Mouse (Mus musculus) lung, postnatal 25 days (tissue): ENCODE measurements around the gene Crhr1.

Source experiments
- DNase-seq: peaks from one replicate; pipeline ENCODE4 v3.0.0; 2022; ENCODE audit warnings: low spot score

Crhr1 gene

DNA sequence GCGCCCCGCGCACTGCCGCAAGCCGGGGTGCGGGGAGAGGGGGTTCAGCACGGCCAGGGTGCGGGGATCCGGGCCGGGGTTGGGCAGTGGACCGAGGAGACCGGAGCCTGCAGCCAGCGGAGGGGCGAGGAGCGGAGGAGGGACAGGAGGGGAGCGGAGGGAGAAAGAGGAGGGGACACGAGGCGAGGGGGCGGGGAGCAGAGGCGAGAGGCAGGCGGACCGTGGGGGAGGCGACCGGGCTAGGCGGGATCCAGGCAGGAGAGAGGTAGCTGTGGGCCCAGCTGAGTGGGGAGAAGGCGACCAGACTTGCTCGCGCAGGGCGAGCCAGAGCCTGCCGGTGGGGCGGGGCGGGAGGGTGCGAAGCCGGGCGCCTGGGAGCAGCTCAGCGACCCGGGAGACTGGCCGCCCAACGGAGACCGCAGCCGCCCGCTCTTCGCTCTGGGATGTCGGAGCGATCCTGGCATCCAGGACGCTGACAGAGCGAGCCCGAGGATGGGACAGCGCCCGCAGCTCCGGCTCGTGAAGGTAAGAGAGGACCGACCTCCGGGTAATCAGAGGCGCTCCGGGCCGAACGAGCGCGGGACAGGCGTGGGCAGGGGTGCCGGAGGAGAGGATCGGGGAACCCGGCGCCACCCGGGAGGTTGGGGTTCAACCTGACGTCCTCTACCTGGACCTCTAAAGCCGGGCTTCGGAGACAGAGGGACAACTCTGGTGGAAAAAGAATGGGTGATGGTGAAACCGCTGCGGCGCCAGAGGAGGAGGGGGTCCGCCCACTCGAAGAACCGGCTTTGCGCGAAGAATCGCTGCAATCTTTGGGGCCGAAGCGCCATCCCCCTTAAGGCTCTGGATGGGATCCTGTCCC is at the start of gene Crhr1:
Gene Crhr1, plus strand, starts transcription at position 276 of the 862 bp plus-strand sequence.
- DNase-seq: no peak

DNA sequence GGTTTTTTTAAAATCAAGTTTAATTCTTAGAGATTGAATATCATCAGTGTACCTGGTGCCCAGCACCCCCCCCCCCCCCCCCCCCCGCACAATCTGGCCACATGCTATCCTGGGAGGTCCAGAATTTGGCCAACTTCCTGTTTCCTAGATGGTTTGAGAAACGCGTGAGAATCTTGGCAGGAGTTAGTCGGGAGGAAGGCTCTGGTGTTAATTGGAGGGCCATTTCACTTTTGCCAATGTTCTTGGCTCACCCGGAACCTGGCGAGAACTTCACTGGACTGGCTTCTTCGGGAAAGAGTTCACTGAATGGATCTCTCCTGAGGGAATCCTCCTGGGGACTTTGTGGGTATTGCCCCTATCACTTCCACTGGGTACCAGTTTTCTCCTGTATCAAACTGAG is 49.4 kb upstream of the Crhr1 start:
- no peak for DNase-seq

DNA sequence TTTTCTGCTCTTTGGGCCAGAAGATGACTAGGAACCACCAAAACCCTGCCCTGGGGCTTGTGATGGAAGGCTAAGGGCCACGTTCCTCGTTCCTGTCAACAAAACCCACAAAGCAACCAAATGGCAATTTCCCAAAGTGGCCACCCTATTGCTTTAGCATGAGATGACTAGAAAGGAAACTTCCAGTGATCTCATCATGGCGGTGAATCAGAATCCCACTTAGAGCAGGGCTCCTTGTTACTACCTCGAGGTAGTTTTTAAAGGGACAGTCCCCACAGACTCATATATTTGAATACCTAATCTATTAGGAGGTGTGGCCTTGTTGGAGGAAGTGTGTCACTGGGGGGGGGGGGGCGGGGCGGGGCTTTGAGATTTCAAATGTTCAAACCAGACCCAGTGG is 48.9 kb upstream of the Crhr1 start:
- no peak for DNase-seq

DNA sequence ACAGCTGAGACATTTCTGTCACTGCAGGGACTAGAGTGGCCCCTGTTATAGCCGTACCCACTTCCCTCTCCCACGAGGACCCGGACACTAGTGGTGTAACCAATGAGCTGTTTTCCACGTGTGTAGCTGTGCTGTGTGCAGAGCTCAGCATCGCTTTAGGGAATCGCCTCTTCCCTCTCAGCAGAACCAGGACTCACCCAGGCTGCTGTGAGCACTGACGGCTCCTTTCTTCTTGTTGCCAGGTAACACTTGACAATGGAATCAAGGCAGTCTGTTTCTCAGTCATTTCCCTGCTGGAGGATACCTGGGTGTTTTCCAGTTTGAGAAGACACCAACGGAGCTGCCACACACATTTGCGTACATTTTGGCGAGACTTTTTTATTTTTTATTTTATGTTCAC is 44.1 kb upstream of the Crhr1 start:
- no peak for DNase-seq

DNA sequence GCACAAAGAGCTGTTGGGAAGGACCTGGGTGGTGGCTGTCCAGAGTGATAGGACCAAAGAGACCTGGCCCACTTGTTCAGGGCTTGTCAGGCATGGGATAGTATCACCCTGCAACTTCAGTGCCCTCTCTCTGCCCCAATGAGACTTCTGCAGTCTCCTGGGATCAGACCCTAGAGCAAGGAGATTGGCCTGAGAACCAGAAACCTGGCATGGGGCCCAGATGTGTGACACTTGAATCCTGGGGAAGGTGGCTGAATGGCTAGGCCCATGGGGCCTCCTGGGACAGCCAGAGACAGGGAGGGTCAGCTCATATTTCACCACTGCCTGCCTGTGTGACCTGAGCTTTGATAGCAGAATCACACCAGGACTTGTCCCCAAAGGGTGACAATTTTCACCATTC is 41.9 kb upstream of the Crhr1 start:
- no peak for DNase-seq

DNA sequence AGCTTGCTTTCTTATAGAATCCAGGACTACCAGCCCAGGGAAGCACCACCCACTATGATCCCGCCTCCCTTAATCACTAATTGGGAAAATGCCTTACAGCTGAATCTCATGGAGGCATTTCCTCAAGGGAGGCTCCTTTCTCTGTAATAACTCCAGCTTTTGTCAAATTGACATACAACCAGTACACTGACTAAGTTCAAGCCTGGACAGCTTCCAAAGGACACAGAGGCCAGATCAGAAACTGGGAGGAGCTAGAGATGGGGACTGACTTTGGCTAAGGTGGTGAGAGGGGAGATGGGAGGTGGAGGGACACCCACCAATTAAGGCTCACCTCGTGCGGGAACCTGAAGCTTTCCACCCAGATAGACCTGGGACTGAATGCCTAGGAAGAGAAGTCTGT is 37.5 kb upstream of the Crhr1 start:
- no peak for DNase-seq

DNA sequence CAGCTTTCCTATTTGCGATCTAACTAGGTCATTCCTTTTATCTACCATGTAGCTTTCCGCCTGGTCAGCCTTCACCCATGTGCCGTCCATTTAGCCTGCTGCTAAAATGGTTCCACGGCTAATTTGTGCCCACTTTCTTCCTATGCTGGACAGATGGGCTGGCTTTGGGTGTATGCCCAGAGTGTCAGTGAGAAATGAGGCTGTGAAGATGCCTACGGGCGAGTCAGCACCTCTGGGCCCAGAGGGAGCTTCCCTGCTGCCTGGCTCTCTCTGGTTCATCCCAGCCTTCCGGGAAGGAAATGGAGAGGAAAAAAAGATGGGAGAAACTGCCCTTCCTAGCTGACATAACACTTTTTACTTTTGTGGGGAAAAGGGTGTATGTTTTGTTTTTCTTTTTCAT is 36.1 kb upstream of the Crhr1 start:
- no peak for DNase-seq

DNA sequence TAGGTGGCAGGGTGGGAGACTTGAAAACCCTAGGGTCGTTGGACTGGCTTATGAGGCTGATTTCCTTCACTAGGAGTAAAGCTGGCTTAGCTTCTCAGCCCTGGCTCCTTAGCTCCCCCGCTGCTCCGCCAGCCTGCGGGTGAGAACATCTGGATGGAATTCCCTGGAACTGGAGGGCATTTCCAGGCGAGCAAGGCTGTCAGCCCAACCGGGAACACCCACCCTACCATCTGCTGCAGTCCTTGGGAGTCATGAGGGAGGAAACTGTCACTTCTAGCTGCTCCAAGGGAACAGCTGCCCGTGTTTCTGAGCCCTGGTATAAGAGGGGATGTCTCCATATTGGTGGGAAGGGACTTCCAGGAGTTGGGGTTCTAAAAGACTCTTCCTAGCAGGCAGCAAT is 33.1 kb upstream of the Crhr1 start:
- no peak for DNase-seq

DNA sequence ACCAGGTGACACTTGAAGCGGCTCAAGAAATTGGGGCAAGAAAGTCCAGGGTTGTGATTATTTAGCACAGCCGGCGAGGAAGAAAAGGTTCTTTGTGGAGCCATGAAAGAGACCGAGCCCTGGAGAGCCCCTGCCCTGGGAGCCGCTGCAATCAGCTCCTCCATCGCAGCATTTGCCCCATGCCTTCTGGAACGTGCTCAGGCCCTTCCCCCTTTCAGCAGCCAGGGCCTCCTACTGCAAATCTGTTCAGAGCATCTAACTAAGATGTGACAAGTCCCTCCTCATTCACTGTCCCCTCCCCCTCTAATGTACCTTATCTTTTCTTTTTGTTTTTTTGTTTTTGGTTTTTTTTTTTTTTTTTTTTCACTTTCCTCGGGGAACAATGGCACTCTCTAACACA is 30.0 kb upstream of the Crhr1 start:
- no peak for DNase-seq

DNA sequence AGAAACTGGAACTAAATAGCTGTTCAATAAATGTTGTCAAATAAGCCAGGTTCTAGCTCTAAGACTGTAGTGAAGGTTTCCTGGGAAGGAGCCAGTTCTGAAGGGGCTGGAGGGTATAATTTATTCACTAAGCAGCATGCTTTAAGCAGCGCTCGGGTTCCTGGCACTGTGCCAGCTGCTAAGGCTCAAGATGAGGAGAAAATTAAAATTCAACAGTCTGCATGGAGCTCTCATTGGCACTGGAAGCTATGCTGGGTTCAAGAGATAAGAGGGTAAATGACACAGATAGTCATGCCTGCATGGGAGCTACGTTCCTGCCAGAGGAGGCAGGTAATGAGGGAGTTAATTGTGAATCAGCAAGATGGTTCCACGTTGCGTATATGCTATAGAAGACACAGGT is 26.3 kb upstream of the Crhr1 start:
- no peak for DNase-seq

DNA sequence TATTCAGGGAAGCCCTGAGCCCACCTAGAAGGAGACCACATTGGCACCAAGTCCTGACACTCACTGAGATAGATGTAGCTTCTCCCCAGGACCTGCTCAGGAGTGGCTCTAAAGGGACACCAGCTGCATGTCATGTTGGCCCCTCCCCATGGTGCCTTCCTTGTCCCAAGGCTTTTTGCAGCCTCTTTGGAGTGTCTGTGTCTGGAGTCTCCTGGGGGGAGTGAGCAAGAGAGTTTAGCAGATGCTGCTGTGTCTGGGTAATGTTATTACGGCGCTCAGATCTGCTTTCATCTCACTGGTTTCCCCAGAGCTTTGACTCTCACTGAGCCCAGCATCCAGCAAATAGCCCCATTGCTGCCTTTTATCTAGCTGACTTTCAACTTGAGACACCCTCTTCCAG is 25.7 kb upstream of the Crhr1 start:
- no peak for DNase-seq

DNA sequence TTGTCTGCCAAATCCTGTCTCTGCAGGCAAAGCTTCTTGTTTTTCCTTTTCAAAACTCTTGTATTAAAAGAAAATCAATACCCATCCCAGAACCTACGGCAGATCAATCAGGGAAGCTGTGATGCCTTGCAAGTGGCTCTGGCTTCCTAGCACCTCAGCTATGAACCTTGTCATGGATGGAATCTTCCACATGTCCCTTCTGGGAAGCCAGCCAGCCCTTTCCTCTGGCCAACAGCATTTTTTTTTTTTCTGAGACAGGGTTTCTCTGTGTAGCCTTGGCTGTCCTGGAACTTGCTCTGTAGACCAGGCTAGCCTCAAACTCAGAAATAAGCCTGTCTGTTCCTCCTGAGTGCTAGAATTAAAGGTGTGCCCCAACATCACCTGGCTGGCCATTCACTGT is 22.3 kb upstream of the Crhr1 start:
- no peak for DNase-seq

DNA sequence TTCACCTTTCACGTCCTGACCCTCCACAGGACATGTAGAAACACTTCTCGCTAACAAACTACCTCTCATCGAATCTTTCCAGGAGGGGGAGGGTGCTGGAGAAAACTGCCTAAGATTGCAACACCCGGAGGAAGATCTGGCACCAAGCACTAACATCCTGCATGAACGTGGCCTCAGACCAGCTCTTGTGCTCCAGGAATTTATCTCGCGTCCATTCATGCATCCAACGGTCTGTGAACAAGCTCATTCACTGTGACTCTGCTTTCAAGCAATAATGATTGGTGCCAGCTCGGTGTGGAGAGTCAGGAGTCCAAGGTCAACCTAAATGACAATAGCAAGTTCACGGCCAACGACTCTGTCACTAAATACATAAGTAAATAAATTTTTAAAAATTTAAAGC is 20.8 kb upstream of the Crhr1 start:
- DNase-seq: no peak

DNA sequence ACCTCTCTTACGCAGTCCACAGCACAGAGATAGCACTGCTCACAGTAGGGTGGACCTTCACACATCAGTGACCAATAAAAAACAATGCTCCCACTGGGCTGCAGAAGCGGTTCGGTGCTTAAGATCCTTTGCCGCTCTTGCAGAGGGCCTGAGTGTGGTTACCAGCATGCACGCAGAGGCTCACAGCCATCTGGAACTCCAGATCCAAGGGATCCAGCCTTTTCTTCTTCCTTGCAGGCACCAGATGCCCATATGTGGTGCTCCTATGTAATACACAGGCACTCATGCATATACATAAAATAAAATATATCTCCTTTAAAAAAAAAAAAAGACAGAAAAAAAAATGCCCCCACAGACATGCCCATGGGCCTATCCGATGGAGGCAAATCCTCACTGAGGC is 19.0 kb upstream of the Crhr1 start:
- DNase-seq: no peak

DNA sequence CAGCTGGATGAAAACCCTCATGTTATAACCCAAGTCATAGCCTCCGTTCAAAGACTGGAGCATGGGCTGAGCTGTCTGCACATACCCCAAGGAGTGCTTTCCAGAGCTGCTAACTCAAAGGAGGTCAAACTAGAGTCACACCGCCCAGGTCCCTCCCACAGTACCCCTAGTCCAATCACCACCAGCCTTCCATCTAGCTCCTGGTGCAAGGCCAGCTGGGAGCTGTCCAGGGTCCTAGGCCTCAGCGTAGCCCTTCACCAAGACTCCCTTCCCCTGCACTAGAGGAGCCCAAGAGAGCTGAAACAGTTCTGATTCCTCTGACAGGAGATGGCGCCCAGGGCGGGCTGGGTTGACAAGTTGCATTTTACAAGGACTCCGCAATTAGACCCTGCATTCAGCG is 18.0 kb upstream of the Crhr1 start:
- peak; percentile 14 for DNase-seq

DNA sequence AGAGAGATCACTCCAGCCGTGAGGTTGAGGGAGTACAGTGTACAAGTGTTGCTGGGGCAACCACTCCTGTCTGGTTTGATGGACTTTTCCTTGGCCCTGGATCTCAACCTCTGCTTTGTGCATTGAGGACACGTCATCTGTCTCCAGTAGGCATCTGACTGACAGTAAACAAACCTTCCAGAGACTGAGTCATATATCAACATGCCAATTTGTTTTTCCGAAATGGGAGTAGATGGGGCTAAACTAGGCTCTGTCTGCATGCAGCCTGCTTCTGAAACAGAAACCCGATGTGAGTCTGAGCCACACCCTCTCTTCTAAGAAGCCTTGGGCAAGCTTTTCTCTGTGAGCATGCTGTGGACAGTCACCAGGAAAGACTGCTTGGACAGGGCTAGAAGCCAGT is 14.3 kb upstream of the Crhr1 start:
- no peak for DNase-seq

DNA sequence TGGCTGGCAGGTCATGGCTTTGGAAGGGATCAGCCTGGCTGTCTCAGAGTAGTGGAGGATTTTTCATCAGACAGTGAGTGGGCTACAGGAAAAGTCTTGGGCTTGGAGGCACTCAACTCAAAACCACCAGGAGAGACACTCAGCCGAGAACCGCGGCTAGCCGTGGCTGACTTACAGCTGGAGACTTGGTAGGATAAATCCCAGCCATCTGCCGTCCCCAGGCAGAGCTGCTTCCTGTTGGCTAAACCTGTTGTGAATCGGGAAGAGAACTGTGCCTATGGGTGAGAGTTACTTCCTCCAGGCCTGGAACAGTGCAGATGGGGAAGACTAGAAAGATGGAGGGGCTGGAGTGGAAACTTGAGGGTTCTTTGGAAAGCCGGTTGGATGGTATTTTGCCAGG is 9.7 kb upstream of the Crhr1 start:
- DNase-seq: no peak

DNA sequence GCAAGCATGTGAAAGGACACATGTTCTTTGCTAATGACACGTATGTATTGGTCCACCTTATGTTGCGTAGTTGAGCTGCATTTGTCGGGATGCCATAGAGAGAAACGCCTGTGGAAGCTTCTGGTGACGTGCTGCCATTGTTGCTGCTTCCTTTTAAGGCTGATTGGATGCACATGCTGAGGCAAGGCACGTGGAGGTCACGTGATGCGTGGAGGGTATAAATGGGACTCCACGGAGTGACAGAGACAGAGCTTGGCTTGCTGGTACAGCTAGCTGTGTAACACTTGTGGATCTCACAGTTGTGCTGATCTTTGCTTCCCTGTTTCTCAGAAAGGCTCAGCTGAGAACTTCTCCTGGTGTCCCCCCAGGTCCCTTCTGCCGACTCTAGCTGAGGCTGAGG is 9.2 kb upstream of the Crhr1 start:
- DNase-seq: no peak

DNA sequence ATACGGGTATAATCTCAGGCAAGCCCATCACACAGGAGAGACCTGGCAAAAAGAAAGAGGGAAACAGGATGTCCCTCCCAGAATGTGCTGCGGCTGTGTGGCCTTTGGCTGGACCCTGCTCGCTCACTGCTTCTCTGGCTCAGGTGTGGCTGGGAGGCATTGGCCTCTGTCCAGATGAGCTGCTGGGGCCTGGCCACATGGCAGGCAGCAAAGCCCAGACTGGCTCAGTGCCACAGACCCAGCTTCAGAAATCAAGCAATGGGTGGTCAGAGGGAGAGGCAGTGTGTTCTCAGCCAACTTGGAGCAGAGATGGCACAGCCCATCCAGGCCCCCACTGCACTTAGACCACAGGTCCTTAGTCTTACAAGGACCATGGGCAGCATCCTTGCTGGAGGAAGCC is 8.1 kb upstream of the Crhr1 start:
- DNase-seq: no peak

DNA sequence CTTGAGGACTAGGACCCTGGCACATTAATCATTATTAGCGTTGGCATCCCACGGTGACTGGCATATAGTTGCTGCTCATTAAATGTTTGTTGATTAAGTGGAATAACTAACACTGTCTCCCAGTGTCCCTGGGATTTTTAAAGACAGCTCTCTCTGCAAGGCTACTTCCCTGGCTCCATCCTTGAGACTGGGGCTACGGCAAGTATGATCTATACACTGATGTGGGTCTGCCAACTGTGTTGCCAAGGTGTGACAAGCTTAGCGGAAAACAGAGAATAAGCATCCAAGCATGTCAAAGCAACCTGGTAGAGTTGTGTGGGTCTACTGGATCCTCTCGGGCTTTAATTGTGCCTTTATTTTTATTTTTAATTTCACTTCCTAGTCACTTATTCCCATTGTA is 3.2 kb upstream of the Crhr1 start:
- no peak for DNase-seq

DNA sequence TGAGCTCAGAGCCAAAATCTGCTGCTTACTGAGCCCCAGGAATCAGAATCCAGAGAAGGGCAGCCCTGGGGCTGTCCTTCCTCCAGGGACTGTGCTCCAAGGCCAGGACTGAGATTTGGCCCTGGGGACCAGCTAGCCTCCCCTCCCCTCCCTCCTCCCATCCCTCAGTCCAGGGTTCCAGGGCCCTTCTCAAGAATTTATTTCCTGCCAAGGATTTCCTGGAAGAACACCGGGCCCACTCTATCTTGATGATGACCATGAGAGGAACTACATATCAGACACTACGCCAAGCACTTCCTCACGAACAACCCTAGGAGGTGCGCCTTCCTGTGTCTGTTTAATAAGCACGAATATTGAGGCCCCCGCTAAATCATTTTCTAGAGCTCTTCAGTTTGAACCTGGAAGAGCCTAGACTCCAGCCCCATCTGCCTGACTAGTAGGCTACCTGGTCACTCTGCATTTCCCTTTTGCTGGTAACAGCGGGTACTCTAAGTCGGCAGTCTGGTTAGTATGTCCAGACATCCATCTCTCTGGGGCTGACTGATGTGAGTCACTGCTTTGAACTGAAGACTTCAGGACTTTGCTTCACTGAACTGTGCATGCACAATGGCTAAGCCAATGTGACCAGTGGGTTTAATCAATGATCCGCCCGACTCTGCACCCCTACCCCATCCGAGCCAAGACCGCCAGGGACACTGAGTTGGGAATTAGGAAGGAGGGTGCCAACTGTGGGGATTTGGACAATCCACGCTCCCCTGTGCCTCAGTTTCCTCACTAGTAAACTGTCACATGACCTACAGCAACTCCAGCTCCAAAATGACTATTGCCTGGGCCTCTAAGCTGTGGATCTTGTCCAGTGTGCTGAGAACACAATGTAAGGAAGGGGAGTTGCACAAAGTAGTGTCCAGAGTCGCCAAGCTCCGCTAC is 1.7 kb upstream of the Crhr1 start:
- no peak for DNase-seq

DNA sequence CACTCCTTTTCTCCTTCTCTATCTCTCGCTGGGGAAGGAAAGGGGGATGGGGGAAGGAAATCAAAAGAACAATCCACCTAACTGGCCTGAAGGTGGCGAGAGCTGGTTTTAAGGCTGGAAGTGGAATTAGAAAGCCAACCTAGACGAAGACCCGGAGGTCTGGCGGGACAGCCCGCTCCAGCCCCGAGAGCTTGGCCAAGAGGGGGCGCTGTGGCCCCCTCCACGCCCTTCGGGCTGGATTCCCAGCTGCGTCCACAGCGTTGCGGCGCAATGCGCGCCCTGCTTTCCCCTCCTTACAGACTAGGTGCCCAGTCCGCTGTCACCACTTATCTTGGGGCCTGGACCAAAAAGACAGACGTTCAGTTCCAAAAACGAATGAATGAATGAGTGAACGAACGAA is 899 bp upstream of the Crhr1 start:
- no peak for DNase-seq

DNA sequence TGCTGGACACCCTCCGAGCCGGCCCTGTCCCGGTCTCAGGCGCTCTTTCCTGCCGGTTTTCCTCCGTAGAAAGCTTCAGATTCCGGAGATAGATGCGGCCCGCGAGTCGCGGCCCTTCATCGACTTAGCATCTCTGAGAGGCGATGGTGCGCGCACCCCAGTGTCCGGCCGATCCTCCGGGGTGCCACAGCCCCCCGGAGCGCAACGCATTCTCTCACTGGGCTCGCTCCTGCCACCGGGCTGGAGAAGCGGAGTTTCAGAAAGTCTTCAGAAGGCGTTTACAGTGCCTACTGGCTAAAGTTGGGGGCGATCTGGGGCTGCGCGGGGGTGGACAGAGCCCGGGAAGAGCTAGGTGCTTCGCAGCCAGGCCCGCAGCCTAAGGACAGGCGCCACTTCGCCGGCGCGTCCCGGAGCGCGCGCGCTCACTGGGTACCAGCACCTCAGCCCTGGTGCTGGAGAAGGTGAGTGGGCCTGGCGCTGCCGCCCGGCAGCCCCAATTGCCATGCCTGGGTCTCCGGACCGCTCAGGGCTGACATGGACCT is 858 bp downstream of the Crhr1 start:
- no peak for DNase-seq
